Mouse (Mus musculus) liver, embryonic 13.5 days (tissue): ENCODE results near the gene Atg14. TPM values are rescaled to one million over a fixed set of nuclear protein-coding genes. Genes with fewer than 3 reads are reported as not detected.
"Not testable (repeated sequence)": the region's sequence is repeated elsewhere in the genome, so short reads cannot be mapped to it uniquely, and the experiment has no call there.

Experiments used
- ATAC-seq: fragments of 200-750 bp; cut with Nextera tagmentation; 2 replicates; pipeline ENCODE4 v1.8.0; 2017; ENCODE audit warnings: low read depth, mild to moderate bottlenecking, moderate number of reproducible peaks, moderate library complexity
- DNase-seq: peaks from one replicate; pipeline ENCODE4 v3.0.0; 2022
- H3K27ac ChIP-seq: fragments of 300-500 bp; sonication (generic); 2 replicates; pipeline ENCODE4 v1.5.1; 2015; ENCODE audit warnings: moderate library complexity, mild to moderate bottlenecking, inconsistent platforms
- H3K27me3 ChIP-seq: fragments of 300-500 bp; sonication (generic); 2 replicates; pipeline ENCODE4 v1.6.1; 2015; ENCODE audit warnings: mild to moderate bottlenecking, inconsistent platforms
- H3K36me3 ChIP-seq: fragments of 300-500 bp; sonication (generic); 2 replicates; pipeline ENCODE4 v1.6.1; 2015; ENCODE audit warnings: mild to moderate bottlenecking, inconsistent platforms
- H3K4me1 ChIP-seq: fragments of 300-500 bp; sonication (generic); replicated peaks from 2 replicates; pipeline ENCODE4 v1.6.1; 2015; ENCODE audit warnings: inconsistent platforms
- H3K4me2 ChIP-seq: fragments of 300-500 bp; sonication (generic); 2 replicates; pipeline ENCODE4 v1.6.1; 2015; ENCODE audit warnings: inconsistent platforms, mild to moderate bottlenecking, moderate library complexity
- H3K4me3 ChIP-seq: fragments of 300-500 bp; sonication (generic); replicated peaks from 2 replicates; pipeline ENCODE4 v1.5.1; 2015; ENCODE audit warnings: mild to moderate bottlenecking, inconsistent platforms
- H3K9ac ChIP-seq: fragments of 300-500 bp; sonication (generic); 2 replicates; pipeline ENCODE4 v1.6.1; 2015; ENCODE audit warnings: mild to moderate bottlenecking, inconsistent platforms
- H3K9me3 ChIP-seq: fragments of 300-500 bp; sonication (generic); replicated peaks from 2 replicates; pipeline ENCODE4 v1.6.1; 2016; ENCODE audit warnings: inconsistent platforms
- WGBS: fragments of 180-500 bp; shearing (Covaris S2); methylation state at CpG from one replicate; pipeline ENCODE4 v1.1.7; 2015; ENCODE audit not compliant: insufficient replicate concordance; 5-methylcytosine and 5-hydroxymethylcytosine counted together
- polyA plus RNA-seq: library from polyadenylated mRNA; unstranded; fragments of >200 nt; fragmentation: Nextera tagmentation; extraction: Ambion mirVana; gene quantifications from 2 replicates; pipeline ENCODE4 v1.2.1, GENCODE M21; 2015

The Atg14 gene
- polyA plus RNA-seq, 1 experiment from 2014 or later = 5.9 TPM

GRCm38 (mm10) chr14:47544286-47544685, 26.2 kb downstream of the Atg14 start:
- Histone ChIP-seq H3K36me3 (peaks cover 74% of the 10 kb centered on the region), H3K9me3 (no peaks in the 10 kb centered on the region), H3K27me3 (no peaks in the 10 kb centered on the region), H3K4me1 (peaks cover 44% of the 10 kb centered on the region), H3K4me3 (no peak overlapping the region), H3K27ac (peak overlapping the region; percentile 85), H3K4me2 (peak overlapping the region; percentile 41), H3K9ac (peak overlapping the region; percentile 42)
- DNase-seq (peak; percentile 44), ATAC-seq (peak; percentile 82)
- WGBS = 26% methylated on average over 5 of the region's 5 CpGs

- Histone ChIP-seq H3K27ac (peak overlapping the region; percentile 48; the same call in 1 of the 2 replicates), H3K4me1 (peaks cover 44% of the 10 kb centered on the region), H3K4me3 (no peak overlapping the region), H3K27me3 (no peaks in the 10 kb centered on the region), H3K9me3 (no peaks in the 10 kb centered on the region), H3K36me3 (peaks cover 58% of the 10 kb centered on the region), H3K9ac (no peak overlapping the region), H3K4me2 (no peak overlapping the region)
- no peak for ATAC-seq
- no peak for DNase-seq
- WGBS = 85% methylated on average over 3 of the region's 3 CpGs
Measured at GRCm38 (mm10) chr14:47542283-47542682, 28.2 kb downstream of the Atg14 start.

GRCm38 (mm10) chr14:47541325-47541948, 29.0 kb downstream of the Atg14 start:
- H3K27me3 ChIP-seq = no peaks in the 10 kb centered on the region
- ATAC-seq (no peak), DNase-seq (no peak)
- H3K9ac ChIP-seq = no peak overlapping the region
- no peak overlapping the region for H3K4me3 ChIP-seq
- peaks cover 49% of the 10 kb centered on the region for H3K36me3 ChIP-seq
- peaks cover 44% of the 10 kb centered on the region for H3K4me1 ChIP-seq
- H3K9me3 ChIP-seq = no peaks in the 10 kb centered on the region
- H3K27ac ChIP-seq = peak overlapping the region; percentile 2; the same call in 1 of the 2 replicates
- no peak overlapping the region for H3K4me2 ChIP-seq
- WGBS = 71% methylated on average over 10 of the region's 10 CpGs

- Histone ChIP-seq H3K27ac (peak overlapping the region; percentile 99), H3K4me2 (no peak overlapping the region), H3K4me3 (no peak overlapping the region), H3K4me1 (peaks cover 40% of the 10 kb centered on the region), H3K27me3 (no peaks in the 10 kb centered on the region), H3K36me3 (peaks cover 41% of the 10 kb centered on the region), H3K9me3 (no peaks in the 10 kb centered on the region), H3K9ac (peak overlapping the region; percentile 73)
- ATAC-seq = no peak
- 74% methylated on average over 1 of the region's 1 CpGs for WGBS
- DNase-seq = no peak
Measured at GRCm38 (mm10) chr14:47535096-47535495, 35.4 kb downstream of the Atg14 start.

- Histone ChIP-seq H3K27ac (peak overlapping the region; percentile 99), H3K9ac (peak overlapping the region; percentile 73), H3K4me1 (peaks cover 44% of the 10 kb centered on the region), H3K27me3 (no peaks in the 10 kb centered on the region), H3K36me3 (peaks cover 46% of the 10 kb centered on the region), H3K4me2 (peak overlapping the region; percentile 58), H3K9me3 (no peaks in the 10 kb centered on the region), H3K4me3 (peak overlapping the region; percentile 24; the same call in 1 of the 2 replicates)
- DNase-seq (no peak), ATAC-seq (no peak)
- 84% methylated on average over 5 of the region's 5 CpGs for WGBS
Measured at GRCm38 (mm10) chr14:47534176-47534525, 36.3 kb downstream of the Atg14 start.

GRCm38 (mm10) chr14:47533365-47534175, 36.9 kb downstream of the Atg14 start:
- WGBS = 13% methylated on average over 11 of the region's 11 CpGs
- H3K27ac ChIP-seq = peak overlapping the region; percentile 99
- H3K36me3 ChIP-seq = peaks cover 47% of the 10 kb centered on the region
- peak overlapping the region; percentile 73 for H3K9ac ChIP-seq
- ATAC-seq (peak; percentile 93), DNase-seq (peak; percentile 83)
- H3K4me3 ChIP-seq = 0 out of 2 replicates have a peak overlapping the region, but pooled peaks have one; percentile 24
- peak overlapping the region; percentile 58 for H3K4me2 ChIP-seq
- H3K27me3 ChIP-seq = no peaks in the 10 kb centered on the region
- no peaks in the 10 kb centered on the region for H3K9me3 ChIP-seq
- H3K4me1 ChIP-seq = peaks cover 49% of the 10 kb centered on the region

GRCm38 (mm10) chr14:47532496-47532895, 38.0 kb downstream of the Atg14 start:
- H3K4me3 ChIP-seq = no peak overlapping the region
- no peaks in the 10 kb centered on the region for H3K9me3 ChIP-seq
- peak overlapping the region; percentile 99 for H3K27ac ChIP-seq
- 45% methylated on average over 1 of the region's 1 CpGs for WGBS
- no peaks in the 10 kb centered on the region for H3K27me3 ChIP-seq
- DNase-seq (no peak), ATAC-seq (no peak)
- H3K4me1 ChIP-seq = peaks cover 60% of the 10 kb centered on the region
- no peak overlapping the region for H3K4me2 ChIP-seq
- peaks cover 47% of the 10 kb centered on the region for H3K36me3 ChIP-seq
- H3K9ac ChIP-seq = peak overlapping the region; percentile 73

GRCm38 (mm10) chr14:47529592-47529991, 40.9 kb downstream of the Atg14 start:
- not testable (repeated sequence) for H3K4me3 ChIP-seq, H3K9ac ChIP-seq, H3K9me3 ChIP-seq, DNase-seq, H3K4me2 ChIP-seq, H3K27me3 ChIP-seq, ATAC-seq
- H3K27ac ChIP-seq = peak overlapping the region; percentile 94; the same call in 1 of the 2 replicates
- 88% methylated on average over 12 of the region's 12 CpGs for WGBS
- H3K36me3 ChIP-seq = peaks cover 61% of the 10 kb centered on the region
- peaks cover 77% of the 10 kb centered on the region for H3K4me1 ChIP-seq

GRCm38 (mm10) chr14:47529019-47529418, 41.4 kb downstream of the Atg14 start:
- Histone ChIP-seq H3K4me3 (no peak overlapping the region), H3K27ac (peak overlapping the region; percentile 94), H3K27me3 (no peaks in the 10 kb centered on the region), H3K4me2 (no peak overlapping the region), H3K9me3 (no peaks in the 10 kb centered on the region), H3K36me3 (peaks cover 57% of the 10 kb centered on the region), H3K9ac (peak overlapping the region; percentile 70; the same call in 1 of the 2 replicates), H3K4me1 (peaks cover 77% of the 10 kb centered on the region)
- DNase-seq (peak; percentile 65), ATAC-seq (no peak)
- 42% methylated on average over 8 of the region's 8 CpGs for WGBS

- DNase-seq (no peak), ATAC-seq (peak; percentile 60)
- peaks cover 77% of the 10 kb centered on the region for H3K4me1 ChIP-seq
- peak overlapping the region; percentile 94 for H3K27ac ChIP-seq
- H3K9me3 ChIP-seq = no peaks in the 10 kb centered on the region
- H3K4me2 ChIP-seq = peak overlapping the region; percentile 55
- 0 out of 2 replicates have a peak overlapping the region, but pooled peaks have one; percentile 6 for H3K4me3 ChIP-seq
- WGBS = 28% methylated on average over 3 of the region's 3 CpGs
- H3K27me3 ChIP-seq = no peaks in the 10 kb centered on the region
- H3K9ac ChIP-seq = peak overlapping the region; percentile 70
- peaks cover 55% of the 10 kb centered on the region for H3K36me3 ChIP-seq
Measured at GRCm38 (mm10) chr14:47528293-47528692, 42.2 kb downstream of the Atg14 start.

GRCm38 (mm10) chr14:47527833-47528232, 42.6 kb downstream of the Atg14 start:
- ATAC-seq (peak; percentile 97), DNase-seq (peak; percentile 68)
- no peaks in the 10 kb centered on the region for H3K9me3 ChIP-seq
- H3K36me3 ChIP-seq = peaks cover 51% of the 10 kb centered on the region
- WGBS = 24% methylated on average over 2 of the region's 2 CpGs
- peak overlapping the region; percentile 6; the same call in 1 of the 2 replicates for H3K4me3 ChIP-seq
- peak overlapping the region; percentile 70 for H3K9ac ChIP-seq
- H3K4me2 ChIP-seq = peak overlapping the region; percentile 55
- no peaks in the 10 kb centered on the region for H3K27me3 ChIP-seq
- peak overlapping the region; percentile 94 for H3K27ac ChIP-seq
- peaks cover 72% of the 10 kb centered on the region for H3K4me1 ChIP-seq
